Mouse (Mus musculus) frontal cortex, postnatal 36 days (tissue): ENCODE measurements around the gene Gm32742.

ENCODE experiments used
- DNase-seq, 2 experiments: peaks; one replicate each; pipeline ENCODE4 v3.0.0; 2022; ENCODE audit warnings: low spot score in 2 of 2

Gm32742 gene

DNA sequence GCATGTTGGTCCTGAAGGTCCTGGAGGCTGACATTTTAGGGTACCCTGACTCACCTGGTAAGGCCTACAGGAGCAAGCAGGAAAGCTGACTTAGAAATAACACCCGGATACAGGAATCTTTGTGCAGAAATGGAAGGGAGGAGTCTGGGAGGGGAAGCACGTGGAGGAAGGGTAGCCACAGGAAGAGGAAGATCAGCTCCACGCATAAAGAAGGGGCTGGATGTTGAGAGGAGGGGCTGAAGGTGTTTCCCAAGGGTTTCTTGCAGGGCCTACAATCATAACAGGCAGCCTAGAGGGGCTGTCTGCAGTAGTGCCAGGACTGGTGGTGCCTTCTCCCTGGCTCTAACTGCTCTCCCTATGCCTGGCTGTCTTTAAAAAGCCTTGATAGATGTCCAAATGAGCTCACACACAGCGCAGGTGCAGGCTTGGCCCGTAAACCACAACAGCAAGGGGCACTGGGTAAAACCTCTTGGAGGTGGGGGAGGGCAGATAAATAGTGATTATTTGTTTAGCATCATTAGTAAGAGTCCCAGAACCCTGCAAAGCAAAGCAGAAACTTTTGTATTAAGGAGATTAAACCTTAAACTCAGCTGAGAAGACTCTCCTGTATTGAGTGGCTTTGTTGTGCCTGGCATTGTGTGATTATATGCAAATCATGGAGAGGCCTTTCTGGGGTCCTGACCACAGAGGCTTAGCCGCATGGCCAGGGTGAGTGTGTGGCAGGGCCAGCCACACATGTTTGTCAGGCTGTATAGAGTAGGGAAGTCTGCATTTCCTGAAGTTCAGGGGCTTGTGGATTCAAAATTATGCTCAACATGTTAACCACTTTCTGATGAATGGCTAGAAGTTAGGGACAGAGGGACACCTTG is at the start of gene Gm32742:
TSS of gene Gm32742 (minus strand) at position 206 of the 869 bp plus-strand sequence.
- DNase-seq: no peak

DNA sequence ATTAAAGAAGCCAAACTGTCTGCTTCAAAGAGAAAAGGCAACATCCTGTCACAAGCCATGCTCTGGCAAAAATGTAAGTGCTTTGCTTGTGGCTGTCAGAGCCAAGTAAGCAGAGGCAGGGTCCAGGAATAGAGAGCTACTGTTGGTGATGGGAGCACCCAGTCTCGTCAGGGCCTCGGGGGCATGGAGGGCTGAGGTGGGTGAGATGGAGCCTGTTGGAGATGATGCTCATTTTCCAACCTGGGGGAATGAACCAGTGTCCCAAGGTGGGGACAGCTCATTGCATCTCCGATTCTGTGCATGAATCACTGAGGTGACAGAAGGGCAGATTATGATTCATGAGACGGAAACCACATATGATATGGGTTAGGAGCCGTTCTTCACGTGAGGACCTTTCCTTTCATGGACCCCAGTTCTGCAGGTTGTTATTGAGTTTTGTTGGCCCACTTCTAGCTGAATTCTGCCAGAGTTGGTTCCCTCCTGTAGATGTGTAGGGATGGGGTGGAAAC is 48.5 kb upstream of the Gm32742 start:
- DNase-seq: no peak

GRCm38 (mm10) chr9:51213023-51213728 is 47.9 kb upstream of the Gm32742 start, which contains the start of gene Pou2af1:
Gene Pou2af1 (plus strand): TSS chr9:51213708.
- DNase-seq: no peak

DNA sequence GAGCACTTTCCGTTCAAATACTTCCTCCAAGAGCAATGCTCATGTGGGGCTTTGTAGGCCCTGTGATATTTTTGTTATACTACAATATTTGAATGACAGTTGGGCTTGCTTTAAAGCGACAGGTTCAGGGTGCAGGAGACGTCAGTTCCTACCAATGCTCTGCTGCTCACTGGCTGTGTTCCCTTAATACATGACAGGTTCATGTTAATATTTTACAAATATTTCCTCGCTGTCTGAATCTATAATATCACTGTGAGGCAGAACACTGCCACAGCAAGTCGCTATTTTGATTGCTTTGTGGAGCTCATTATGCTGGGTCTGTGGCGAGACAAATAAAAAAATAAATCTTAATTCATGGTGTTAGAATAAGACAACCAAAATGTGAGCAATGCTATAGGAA is 45.9 kb upstream of the Gm32742 start:
- no peak for DNase-seq

DNA sequence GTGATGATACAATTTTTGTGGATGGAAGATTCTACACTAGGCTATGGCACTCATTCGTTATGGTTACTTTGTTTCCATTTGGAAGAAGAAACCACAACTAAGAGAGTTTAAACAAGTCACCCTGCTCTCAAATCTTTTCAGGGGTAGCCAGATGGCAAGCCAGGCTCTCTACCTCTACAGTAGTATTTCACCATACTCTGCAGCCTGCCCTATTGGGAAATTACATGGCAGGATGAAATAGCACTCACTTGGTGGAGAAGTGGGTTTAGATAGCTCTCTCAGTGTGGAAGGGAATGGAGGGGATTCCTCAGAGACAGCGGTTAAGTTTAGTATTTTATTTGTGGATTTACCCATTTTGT is 43.6 kb upstream of the Gm32742 start:
- DNase-seq: no peak

DNA sequence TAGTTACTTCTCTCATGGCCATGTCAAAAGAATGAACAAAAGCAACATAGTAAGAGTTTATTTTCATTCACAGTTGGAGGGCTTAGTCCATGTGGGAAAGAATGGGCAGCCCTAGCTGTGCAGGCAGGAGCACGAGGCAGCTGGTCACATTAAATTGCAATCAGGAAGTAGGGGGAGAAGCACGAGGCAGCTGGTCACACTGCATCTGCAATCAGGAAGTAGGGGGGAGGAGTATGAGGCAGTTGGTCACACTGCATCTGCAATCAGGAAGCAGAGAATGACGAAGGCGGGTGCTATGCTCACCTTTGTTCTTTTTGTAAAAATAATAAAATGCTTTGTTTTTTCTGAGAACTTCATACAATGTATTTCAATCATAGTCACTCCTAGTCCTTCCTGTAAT is 29.5 kb upstream of the Gm32742 start:
- DNase-seq: no peak

DNA sequence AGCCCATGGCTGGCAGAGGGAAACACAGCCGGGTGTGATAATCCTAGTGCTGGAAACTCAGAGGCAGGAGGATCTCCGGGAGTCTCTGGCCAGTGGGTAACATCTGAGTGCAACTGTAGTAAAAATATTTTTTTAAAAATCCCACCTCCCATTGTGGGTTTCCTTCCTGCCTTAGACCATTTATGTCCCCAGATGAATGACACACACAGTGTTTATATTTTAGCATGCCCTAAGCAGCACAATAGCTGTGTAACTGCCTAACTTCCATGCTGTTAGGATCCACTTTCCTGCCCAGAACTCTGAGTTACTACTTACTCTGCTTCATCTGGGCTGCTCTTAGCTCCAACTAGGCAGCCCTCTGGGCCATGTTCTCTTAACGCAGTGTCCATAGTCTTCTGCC is 25.3 kb upstream of the Gm32742 start:
- DNase-seq: no peak

DNA sequence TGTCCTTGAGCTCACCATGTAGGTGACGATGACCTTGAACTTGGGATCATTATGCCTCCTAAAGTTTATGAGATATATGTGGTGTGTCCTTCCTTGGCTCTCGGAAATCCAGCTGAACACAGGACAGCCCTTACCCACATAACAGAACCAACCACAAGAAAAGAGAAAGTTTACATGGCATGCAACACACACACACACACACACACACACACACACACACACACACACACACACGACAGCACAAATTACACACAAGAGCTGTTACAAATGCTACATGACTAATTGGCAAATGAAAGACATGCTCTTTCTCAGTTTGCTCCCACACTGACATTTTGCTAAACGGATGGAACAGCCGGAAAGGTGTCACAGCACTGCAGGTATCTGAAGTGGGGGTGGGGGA is 20.6 kb upstream of the Gm32742 start:
- no peak for DNase-seq

DNA sequence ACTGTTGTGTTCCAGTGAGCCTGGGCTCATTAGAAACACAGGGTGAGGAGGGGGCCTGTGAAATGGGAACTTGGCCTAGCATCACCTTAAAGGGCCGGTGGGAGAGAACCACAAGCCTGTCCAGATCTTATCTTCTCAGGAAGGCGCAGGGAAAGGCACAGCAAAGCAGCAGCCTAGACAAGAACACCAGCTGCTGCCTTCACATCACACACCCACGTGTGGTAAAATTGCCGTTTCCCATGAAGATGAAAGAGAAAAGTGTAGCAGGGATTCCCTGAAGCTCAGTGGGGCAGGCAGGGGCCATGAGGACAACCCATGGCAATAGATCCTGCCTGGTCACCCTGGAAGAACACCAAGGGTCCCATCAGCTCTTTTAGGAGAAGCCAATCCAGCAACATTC is 20.1 kb upstream of the Gm32742 start:
- DNase-seq: peak; percentile 37 to 78

DNA sequence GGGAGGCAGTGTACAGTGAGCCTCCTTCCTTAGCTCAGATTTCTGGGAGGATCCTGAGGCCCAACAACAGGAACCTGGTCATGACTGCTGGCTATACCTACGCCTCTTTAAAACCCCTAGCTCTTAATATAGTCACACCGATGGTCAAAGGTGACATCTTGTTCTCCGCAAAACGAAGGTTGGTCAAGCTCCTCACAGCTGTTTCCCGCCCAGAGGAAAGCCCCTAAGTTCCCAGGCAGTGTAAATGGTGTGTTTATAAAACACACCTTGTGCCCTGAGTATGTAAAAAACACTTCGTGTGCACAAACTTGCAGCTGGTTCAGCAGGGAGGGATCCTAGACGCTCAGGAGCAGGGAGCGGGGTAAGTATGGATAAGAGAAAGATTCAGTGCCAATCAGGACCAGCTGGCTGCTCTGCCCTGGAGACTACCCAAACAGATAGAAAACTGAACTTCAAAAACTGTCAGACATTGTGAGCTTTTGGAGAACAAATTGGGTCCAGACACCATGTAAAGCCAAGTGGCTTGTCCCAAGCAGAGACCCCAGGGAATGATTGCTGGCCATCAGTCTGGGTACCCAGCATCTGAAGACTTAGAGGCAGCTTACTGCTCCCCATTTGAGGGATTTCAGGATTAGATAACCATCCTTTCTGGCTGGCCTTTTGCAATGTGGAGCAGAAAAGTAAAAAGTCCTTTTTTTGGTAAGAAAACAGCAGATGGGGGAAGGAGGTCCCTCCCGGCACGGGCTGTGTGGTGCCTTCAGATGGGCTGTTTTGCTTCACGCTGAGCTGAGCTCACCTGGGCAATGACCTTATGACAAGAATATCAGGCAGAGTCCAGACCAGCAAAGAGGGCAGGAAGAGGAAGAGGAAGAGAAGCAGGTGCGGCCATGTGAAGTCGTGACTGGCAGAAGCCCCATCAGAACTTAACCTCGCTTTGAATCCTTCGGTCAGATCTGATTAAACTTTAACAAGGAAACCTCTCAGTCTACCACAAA is 17.7 kb upstream of the Gm32742 start:
- no peak for DNase-seq

GRCm38 (mm10) chr9:51180621-51181020 is 15.3 kb upstream of the Gm32742 start:
- DNase-seq: peak; percentile 69 to 73

GRCm38 (mm10) chr9:51178297-51178696 is 13.0 kb upstream of the Gm32742 start:
- DNase-seq: no peak

GRCm38 (mm10) chr9:51175722-51176121 is 10.4 kb upstream of the Gm32742 start:
- DNase-seq: no peak

DNA sequence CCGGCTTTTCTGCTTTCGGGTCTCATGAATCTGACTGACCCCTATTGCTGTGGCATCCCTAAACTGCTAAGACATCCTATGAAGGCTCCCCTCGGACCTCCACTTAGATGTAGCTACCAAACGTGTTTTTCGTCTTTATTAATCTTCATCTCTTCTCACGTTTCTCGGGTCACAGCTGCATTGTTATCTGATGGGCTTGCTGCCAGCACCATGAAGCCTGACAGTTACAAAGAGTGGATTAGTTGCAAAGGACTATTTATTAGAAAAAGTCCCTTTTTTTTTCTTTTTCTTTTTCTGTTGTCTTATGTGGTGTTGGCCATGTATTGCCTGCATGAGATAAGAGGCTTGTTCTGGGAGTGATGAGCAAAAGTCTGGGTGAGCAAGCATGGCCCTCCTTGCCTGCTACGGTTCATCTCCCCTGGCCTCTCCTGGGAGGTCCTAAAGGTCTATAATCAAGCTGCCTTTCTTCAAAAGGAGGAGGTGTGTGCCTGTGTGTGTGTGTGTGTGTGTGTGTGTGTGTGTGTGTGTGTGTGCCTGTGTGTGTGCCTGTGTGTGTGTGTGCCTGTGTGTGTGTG is 9.7 kb upstream of the Gm32742 start:
- no peak for DNase-seq

- no peak for DNase-seq
These were observed 5.0 kb upstream of the Gm32742 start for GRCm38 (mm10) chr9:51170298-51170697.

GRCm38 (mm10) chr9:51169133-51169532 is 3.8 kb upstream of the Gm32742 start:
- DNase-seq: no peak

DNA sequence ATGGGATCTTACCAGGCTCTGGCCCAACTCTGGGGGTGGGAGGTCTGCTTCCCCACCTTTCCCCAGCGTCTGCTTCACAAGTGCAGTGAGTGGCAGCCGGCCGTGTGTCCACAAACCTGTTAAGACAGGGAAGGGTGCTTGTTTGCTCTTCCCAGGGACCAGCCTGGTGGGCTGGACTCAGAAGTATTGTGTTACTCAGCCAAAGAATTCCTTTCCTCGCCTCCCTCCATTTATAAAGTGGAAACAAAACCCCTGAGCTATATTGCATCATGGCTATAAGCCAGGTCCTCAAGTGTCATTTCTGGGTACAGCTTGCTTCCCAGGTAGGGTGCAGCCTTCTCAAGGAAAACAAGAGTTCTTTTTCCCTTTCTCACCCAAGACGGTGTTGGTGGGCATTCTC is 3.4 kb upstream of the Gm32742 start:
- DNase-seq: no peak

DNA sequence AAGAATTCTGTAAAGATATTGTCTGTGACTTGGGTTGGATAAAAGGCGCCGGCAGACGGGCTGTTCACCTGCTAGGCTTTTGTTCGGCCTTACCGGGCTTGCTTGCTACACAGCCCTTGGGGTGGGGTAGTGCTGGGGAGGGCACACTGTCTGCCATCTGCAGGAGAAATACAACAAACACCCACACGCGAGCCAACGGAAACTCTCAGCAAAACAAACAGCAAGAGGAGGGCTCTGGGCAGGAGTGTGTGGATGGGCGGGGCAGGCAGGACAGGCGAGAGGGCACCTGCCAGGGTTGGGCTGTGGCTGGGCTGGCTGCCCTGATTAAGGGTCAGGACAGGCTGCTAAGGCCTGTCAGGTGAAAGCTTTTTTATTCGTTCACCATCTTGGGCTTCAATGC is 2.6 kb upstream of the Gm32742 start:
- DNase-seq: no peak

DNA sequence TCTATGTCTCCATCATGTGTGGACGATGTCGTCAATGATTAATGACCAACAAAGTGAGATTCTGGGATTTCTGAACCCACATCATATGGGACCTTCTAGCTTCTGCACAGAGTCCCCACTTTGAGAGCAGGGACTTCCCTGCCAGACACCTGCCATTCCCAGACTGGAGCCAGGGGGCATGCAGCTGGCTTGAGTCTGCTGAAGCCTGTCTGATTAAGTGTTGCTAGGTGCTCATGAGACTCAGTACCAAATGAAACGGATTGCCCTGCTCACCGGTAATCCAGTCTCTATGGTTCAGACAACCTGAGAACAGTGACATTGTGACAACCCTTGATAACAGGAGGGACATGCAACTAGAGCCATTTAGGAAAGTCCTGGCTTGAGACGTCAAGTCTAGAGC is 1.3 kb downstream of the Gm32742 start:
- no peak for DNase-seq

- DNase-seq: peak; percentile 77 to 87
These were observed 3.4 kb downstream of the Gm32742 start for GRCm38 (mm10) chr9:51161771-51162388.
